Mouse (Mus musculus) heart, postnatal 0 days (tissue): Measurements from ENCODE around the gene Ubap1l.

Source experiments
- CTCF ChIP-seq: IDR thresholded peaks from 2 replicates; pipeline ENCODE4 v1.5.1; 2016; ENCODE audit warnings: antibody characterized with exemption, control low read depth, low read depth
- EP300 ChIP-seq: IDR thresholded peaks from 2 replicates; pipeline ENCODE4 v1.6.1; 2016; ENCODE audit warnings: antibody characterized with exemption, low read depth

DNA sequence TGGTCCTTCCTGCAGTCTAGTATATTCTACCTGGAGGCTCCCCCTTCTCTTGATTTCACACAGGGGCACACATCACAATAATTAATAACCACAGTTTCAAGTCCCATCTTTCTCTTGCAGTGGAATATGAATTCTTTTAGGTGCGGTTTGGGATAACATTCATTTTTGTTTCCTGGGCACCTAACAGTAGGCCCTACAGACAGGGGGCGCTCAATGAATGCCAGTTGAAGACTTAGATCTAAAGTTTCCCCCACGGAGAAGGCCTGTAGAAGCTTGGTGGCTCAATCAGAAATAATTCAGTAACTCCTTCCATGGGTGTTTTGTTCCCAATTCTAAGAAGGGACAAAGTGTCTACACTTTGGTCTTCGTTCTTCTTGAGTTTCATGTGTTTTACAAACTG lies 11.6 kb downstream of the Ubap1l start:
- TF ChIP-seq EP300 (no peak), CTCF (peak; percentile 61)
